Mouse (Mus musculus) embryonic fibroblast, embryonic 13.5 days (primary cell): ENCODE data around the gene Atr.

Experiments used
- CTCF ChIP-seq: IDR thresholded peaks from 2 replicates; pipeline ENCODE4 v1.5.1; 2011; ENCODE audit warnings: mild to moderate bottlenecking, control low read depth, low read length, moderate library complexity, borderline replicate concordance; ENCODE audit not compliant: insufficient read depth
- POLR2A ChIP-seq: IDR thresholded peaks from 2 replicates; pipeline ENCODE4 v1.6.1; 2011; ENCODE audit warnings: low read depth, mild to moderate bottlenecking, control low read depth, low read length, moderate library complexity

DNA sequence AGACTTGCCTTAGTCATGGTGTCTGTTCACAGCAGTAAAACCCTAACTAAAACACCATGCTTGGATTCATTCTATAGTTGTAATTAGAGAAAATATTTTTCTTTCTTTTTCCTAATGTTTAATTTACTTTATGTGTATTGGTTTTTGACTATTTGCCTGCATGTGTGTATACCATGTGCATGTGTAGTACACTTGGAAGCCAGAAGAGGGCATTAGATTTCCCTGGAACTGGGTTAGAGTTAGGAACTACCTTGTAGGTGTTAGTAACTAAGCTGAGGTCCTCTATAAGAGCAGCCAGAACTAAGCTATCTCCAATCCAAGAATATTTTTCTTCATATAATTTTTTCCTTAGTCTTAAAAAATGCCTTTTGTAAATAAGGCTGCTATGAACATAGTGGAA lies 75.5 kb downstream of the Atr start:
- TF ChIP-seq POLR2A: no peak
- TF ChIP-seq CTCF: no peak
